Mouse (Mus musculus): ENCODE data around the gene Ecd.
A peak's percentile ranks its signal among the peaks of the same experiment; 100 is the strongest.
"Not testable (repeated sequence)": the region's sequence is repeated elsewhere in the genome, so short reads cannot be mapped to it uniquely, and the experiment has no call there.

Ecd gene

GRCm38 (mm10) chr14:20324196-20324595 lies 23.7 kb downstream of the Ecd start:
- DNase-seq (ENCODE audit: low spot score): no peak

GRCm38 (mm10) chr14:20319420-20319819 lies 28.5 kb downstream of the Ecd start:
- peak; percentile 48 for DNase-seq (ENCODE audit: low spot score)

GRCm38 (mm10) chr14:20315137-20315536 lies 32.8 kb downstream of the Ecd start:
- DNase-seq (ENCODE audit: low spot score): no peak

- DNase-seq (ENCODE audit: low spot score): not testable (repeated sequence)
Observed at GRCm38 (mm10) chr14:20305085-20305484, 42.8 kb downstream of the Ecd start.

- no peak for DNase-seq (ENCODE audit: low spot score)
Observed at GRCm38 (mm10) chr14:20298131-20298530, 49.8 kb downstream of the Ecd start.

GRCm38 (mm10) chr14:20297616-20298015 lies 50.3 kb downstream of the Ecd start:
- no peak for DNase-seq (ENCODE audit: low spot score)

- no peak for DNase-seq (ENCODE audit: low spot score)
Observed at GRCm38 (mm10) chr14:20294947-20295346, 53.0 kb downstream of the Ecd start.

- peak; percentile 90 for DNase-seq (ENCODE audit: low spot score)
Observed at GRCm38 (mm10) chr14:20294117-20294892, 53.6 kb downstream of the Ecd start, which contains the start of gene Nudt13. TSS of gene Nudt13 (plus strand) at chr14:20294697.

GRCm38 (mm10) chr14:20291391-20291790 lies 56.5 kb downstream of the Ecd start:
- no peak for DNase-seq (ENCODE audit: low spot score)
